Comparison of ENCODE assay signal across 23 mouse cellular contexts in the genomic region with DNA sequence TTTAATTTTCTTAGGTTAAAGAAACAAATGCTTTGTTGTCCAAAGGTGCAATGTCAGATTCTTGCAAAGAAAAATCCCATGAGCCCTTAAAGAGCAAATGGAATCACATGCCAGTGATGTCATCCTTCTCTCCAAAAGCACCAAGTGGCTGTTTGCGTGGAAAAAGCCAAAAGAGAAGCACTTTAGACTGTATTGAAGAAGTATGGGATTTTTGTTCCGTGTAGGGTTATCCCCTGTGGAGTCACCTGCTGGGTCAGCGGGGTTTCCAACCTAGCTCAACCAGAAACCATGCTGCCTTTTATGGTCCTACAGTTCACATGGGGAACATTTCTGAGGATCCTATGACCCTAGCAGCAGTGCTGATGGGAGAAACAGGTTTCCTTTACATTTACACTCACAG.
A peak's percentile ranks its signal among the peaks of the same experiment; 100 is the strongest.
DNase-seq lines count a peak whose midpoint lies in the region; ATAC-seq and TF ChIP-seq lines count a peak whose summit lies in the region.
"Had no signal": no experiment of that assay in that cellular context is flagged by ENCODE, and none has a peak within 500 bp of the region (broad histone marks: within the 10 kb centered on the region; RNA-seq: fewer than 3 reads in every experiment).

No protein-coding gene starts in this region.

- ATAC-seq in limb, embryonic 14.5 days (ENCODE audit: low FRiP score, low read depth), result peak; percentile 82
- no peak for ATAC-seq in activated CD4-positive, CD25-positive, alpha-beta regulatory T cell, adult 4 months
- ATAC-seq: forebrain, embryonic 14.5 days; forebrain, embryonic 16.5 days; Patski had no signal

- H3K4me3 ChIP-seq in CH12.LX (replicated peaks in 1 of 3; ENCODE audit: low read depth in 2 of 3, low read length in 2 of 3, poor library complexity in 1 of 3), result no peak overlapping the region
- no peak overlapping the region for H3K4me3 ChIP-seq in bone marrow macrophage, adult 2 months (ENCODE audit: insufficient read depth, low read length)
- no peak overlapping the region for H3K4me3 ChIP-seq in limb, embryonic 14.5 days (replicated peaks; ENCODE audit: low read length)
- H3K4me3 ChIP-seq: embryonic facial prominence, embryonic 10.5 days; embryonic facial prominence, embryonic 12.5 days; erythroblast, embryonic 14.5 days; forebrain, embryonic 10.5 days; forebrain, embryonic 12.5 days had no signal

- H3K36me3 ChIP-seq in CH12.LX (replicated peaks in 1 of 2; ENCODE audit: control insufficient read depth in 1 of 2, insufficient read depth in 1 of 2, low read length in 1 of 2), result no peaks in the 10 kb centered on the region
- no peaks in the 10 kb centered on the region for H3K36me3 ChIP-seq in limb, embryonic 14.5 days (ENCODE audit: control insufficient read depth, insufficient read depth, low read length)
- H3K36me3 ChIP-seq: embryonic facial prominence, embryonic 10.5 days; embryonic facial prominence, embryonic 12.5 days; forebrain, embryonic 10.5 days; forebrain, embryonic 12.5 days; G1E had no signal

- TF ChIP-seq EP300 in CH12.LX (IDR thresholded peaks at IDR 0.05; ENCODE audit: low read length), result peak; percentile 81

- WGBS in limb, embryonic 14.5 days, result 36% methylated on average over 3 of the region's 3 CpGs

- no peak overlapping the region for H3K9ac ChIP-seq in CH12.LX (ENCODE audit: insufficient read depth, low read depth)
- H3K9ac ChIP-seq in limb, embryonic 14.5 days (ENCODE audit: low read depth, low read length, severe bottlenecking), result no peak overlapping the region
- H3K9ac ChIP-seq: embryonic facial prominence, embryonic 12.5 days; forebrain, embryonic 12.5 days had no signal

- no peak overlapping the region for H3K27ac ChIP-seq in CH12.LX (ENCODE audit: insufficient read depth, low read depth)
- peak overlapping the region; percentile 90 for H3K27ac ChIP-seq in bone marrow macrophage, adult 2 months (ENCODE audit: insufficient read depth, low read depth, low read length)
- H3K27ac ChIP-seq in limb, embryonic 14.5 days (replicated peaks; ENCODE audit: low read depth, low read length), result no peak overlapping the region
- H3K27ac ChIP-seq: embryonic facial prominence, embryonic 10.5 days; embryonic facial prominence, embryonic 12.5 days; forebrain, embryonic 10.5 days; forebrain, embryonic 12.5 days had no signal

- no peak overlapping the region for H3K4me2 ChIP-seq in CH12.LX (ENCODE audit: insufficient read depth, low read depth, poor library complexity, severe bottlenecking)
- H3K4me2 ChIP-seq in limb, embryonic 14.5 days (replicated peaks; ENCODE audit: low read depth, low read length, severe bottlenecking), result no peak overlapping the region
- H3K4me2 ChIP-seq: embryonic facial prominence, embryonic 12.5 days; forebrain, embryonic 12.5 days had no signal

- no peak for TF ChIP-seq POLR2A in CH12.LX (IDR thresholded peaks at IDR 0.05; ENCODE audit: low read depth, low read length)
- no peak for TF ChIP-seq POLR2A in bone marrow macrophage, adult 2 months (IDR thresholded peaks at IDR 0.05; ENCODE audit: borderline replicate concordance, low read depth, low read length)
- no peak for TF ChIP-seq POLR2A in limb, embryonic 14.5 days (IDR thresholded peaks at IDR 0.05; ENCODE audit: borderline replicate concordance, extremely low read depth, insufficient read depth, insufficient read length)

- no peaks in the 10 kb centered on the region for H3K27me3 ChIP-seq in CH12.LX (replicated peaks)
- no peaks in the 10 kb centered on the region for H3K27me3 ChIP-seq in limb, embryonic 14.5 days (ENCODE audit: control insufficient read depth, insufficient read depth, low read length)
- H3K27me3 ChIP-seq: embryonic facial prominence, embryonic 12.5 days; forebrain, embryonic 12.5 days had no signal

- in situ Hi-C loops in CH12.LX (cut with MboI; ENCODE audit: low pct_ligation_motif_present, low pct_unique_long_range_greater_than_20kb, low sequenced_read_pairs), result no loop called here

- H3K9me3 ChIP-seq in CH12.LX (replicated peaks; ENCODE audit: low read length), result no peaks in the 10 kb centered on the region
- no peaks in the 10 kb centered on the region for H3K9me3 ChIP-seq in limb, embryonic 14.5 days (ENCODE audit: control insufficient read depth, low read length)
- H3K9me3 ChIP-seq: embryonic facial prominence, embryonic 10.5 days; embryonic facial prominence, embryonic 12.5 days; forebrain, embryonic 10.5 days; forebrain, embryonic 12.5 days; G1E had no signal

- DNase-seq in CH12.LX (ENCODE audit: extremely low read depth), result peak; percentile 67
- no peak for DNase-seq in limb, embryonic 14.5 days (ENCODE audit: low spot score)
- DNase-seq in cerebellum, postnatal 4 days (ENCODE audit: low spot score in 2 of 2), result no peak
- DNase-seq: adrenal gland, adult 2 months; adrenal gland, postnatal 10 days; adrenal gland, postnatal 25 days; cerebellum, adult 11 months; cerebellum, adult 18-20 months; cerebellum, adult 8-10 months; cerebellum, adult 9-11 months; cerebellum, postnatal 14 days; cerebellum, postnatal 36 days had no signal

- dilution Hi-C loops in CH12.LX (cut with MboI; ENCODE audit: extremely low pct_ligation_motif_present, extremely low pct_unique_long_range_greater_than_20kb, low sequenced_read_pairs), result no loop called here

- peak; percentile 0; the same call in 1 of the 2 replicates for TF ChIP-seq RAD21 in CH12.LX (IDR thresholded peaks at IDR 0.05; ENCODE audit: low read depth, low read length)

- H3K79me2 ChIP-seq in CH12.LX (replicated peaks; ENCODE audit: control insufficient read depth, extremely low read depth, insufficient read depth, poor library complexity, severe bottlenecking), result no peaks in the 10 kb centered on the region

- H3K4me1 ChIP-seq in CH12.LX (ENCODE audit: control insufficient read depth in 1 of 2, insufficient read depth in 2 of 2), result peaks cover 3 to 32% of the 10 kb centered on the region in 2 experiments; a peak in 3 of 4 replicates
- peaks cover 9% of the 10 kb centered on the region for H3K4me1 ChIP-seq in bone marrow macrophage, adult 2 months (ENCODE audit: control insufficient read depth, insufficient read depth, low read length)
- H3K4me1 ChIP-seq in limb, embryonic 14.5 days (ENCODE audit: control insufficient read depth, insufficient read depth, low read length), result 0 out of 2 replicates have a peak, but pooled peaks cover 3% of the 10 kb centered on the region
- H3K4me1 ChIP-seq: embryonic facial prominence, embryonic 10.5 days; embryonic facial prominence, embryonic 12.5 days; forebrain, embryonic 10.5 days; forebrain, embryonic 12.5 days had no signal

- no peak for TF ChIP-seq CTCF in CH12.LX (conservative IDR thresholded peaks at IDR 0.05 in 1 of 2, IDR thresholded peaks at IDR 0.05 in 1 of 2; ENCODE audit: low read depth in 2 of 2, low read length in 2 of 2)
- TF ChIP-seq CTCF in bone marrow macrophage, adult 2 months (IDR thresholded peaks at IDR 0.05; ENCODE audit: low read depth, low read length), result no peak

TF ChIP-seq in CH12.LX, 34 proteins besides CTCF, POLR2A, EP300 and RAD21:
- peak; percentile 34; the same call in 1 of the 2 replicates for TF ChIP-seq MAFK (IDR thresholded peaks at IDR 0.05; ENCODE audit: insufficient replicate concordance, low read length)
- no peak for TF ChIP-seq MYC (IDR thresholded peaks at IDR 0.05; ENCODE audit: low read depth, low read length)
- TF ChIP-seq ELF1 (IDR thresholded peaks at IDR 0.05; ENCODE audit: low read depth, low read length), result no peak
- peak; percentile 89 for TF ChIP-seq BHLHE40 (IDR thresholded peaks at IDR 0.05; ENCODE audit: low read depth, low read length)
- peak; percentile 38; the same call in 1 of the 2 replicates for TF ChIP-seq MXI1 (IDR thresholded peaks at IDR 0.05; ENCODE audit: low read depth, low read length)
- no peak; the same call in 1 of the 2 replicates for TF ChIP-seq USF2 (conservative IDR thresholded peaks at IDR 0.05; ENCODE audit: low read depth, low read length)
- TF ChIP-seq USF1 (IDR thresholded peaks at IDR 0.05; ENCODE audit: low read depth, low read length), result no peak
- TF ChIP-seq CHD2 (IDR thresholded peaks at IDR 0.05; ENCODE audit: low read length), result peak; percentile 36; the same call in 1 of the 2 replicates
- TF ChIP-seq UBTF (IDR thresholded peaks at IDR 0.05; ENCODE audit: low read depth, low read length), result no peak
- TF ChIP-seq ZNF384 (IDR thresholded peaks at IDR 0.05; ENCODE audit: low read depth, low read length), result no peak
- no peak for TF ChIP-seq ZC3H11A (IDR thresholded peaks at IDR 0.05; ENCODE audit: low read depth, low read length)
- no peak for TF ChIP-seq KAT2A (IDR thresholded peaks at IDR 0.05; ENCODE audit: insufficient replicate concordance, low read length)
- 0 out of 2 replicates have a peak, but pooled peaks have one; percentile 72 for TF ChIP-seq RCOR1 (conservative IDR thresholded peaks at IDR 0.05; ENCODE audit: low read depth, low read length)
- peak; percentile 56; the same call in 1 of the 2 replicates for TF ChIP-seq SIN3A (IDR thresholded peaks at IDR 0.05; ENCODE audit: low read length)
- TF ChIP-seq JUND (conservative IDR thresholded peaks at IDR 0.05; ENCODE audit: low read depth, low read length), result peak; percentile 32; the same call in 1 of the 2 replicates
- no peak for TF ChIP-seq NELFE (IDR thresholded peaks at IDR 0.05; ENCODE audit: low read depth, low read length)
- TF ChIP-seq MAZ (IDR thresholded peaks at IDR 0.05; ENCODE audit: low read depth, low read length), result peak; percentile 41; the same call in 1 of the 2 replicates
- no peak for TF ChIP-seq NRF1 (IDR thresholded peaks at IDR 0.05; ENCODE audit: low read depth, low read length)
- TF ChIP-seq PAX5 (IDR thresholded peaks at IDR 0.05; ENCODE audit: low read length), result no peak
- TF ChIP-seq TCF12 (IDR thresholded peaks at IDR 0.05; ENCODE audit: low read depth, low read length), result peak; percentile 54; the same call in 1 of the 2 replicates
- peak; percentile 88 for TF ChIP-seq ETS1 (conservative IDR thresholded peaks at IDR 0.05; ENCODE audit: low read depth, low read length)
- no peak for TF ChIP-seq GABPA (IDR thresholded peaks at IDR 0.05; ENCODE audit: insufficient replicate concordance, low read depth, low read length)
- TF ChIP-seq MAX (IDR thresholded peaks at IDR 0.05; ENCODE audit: low read length), result peak; percentile 45; the same call in 1 of the 2 replicates
- TF ChIP-seq JUN (IDR thresholded peaks at IDR 0.05; ENCODE audit: insufficient read depth, low read depth, low read length), result peak; percentile 59; the same call in 1 of the 2 replicates
- TF ChIP-seq POLR2AphosphoS2 (IDR thresholded peaks at IDR 0.05; ENCODE audit: low read depth, low read length), result no peak
- TF ChIP-seq SMC3 (IDR thresholded peaks at IDR 0.05; ENCODE audit: low read depth, low read length), result no peak
- peak; percentile 46 for TF ChIP-seq IRF4 (IDR thresholded peaks at IDR 0.05; ENCODE audit: low read depth, low read length)
- TF ChIP-seq MEF2A (IDR thresholded peaks at IDR 0.05; ENCODE audit: borderline replicate concordance, low read depth, low read length), result peak; percentile 75
